Mouse (Mus musculus) stomach, embryonic 16.5 days (tissue): ENCODE measurements around the gene Fasn. TPM values are rescaled to one million over a fixed set of nuclear protein-coding genes. Genes with fewer than 3 reads are reported as not detected.
"Not testable (repeated sequence)": the region's sequence is repeated elsewhere in the genome, so short reads cannot be mapped to it uniquely, and the experiment has no call there.

Experiments
- ATAC-seq: fragments of 200-750 bp; cut with Nextera tagmentation; 2 replicates; pipeline ENCODE4 v1.8.0; 2017; ENCODE audit warnings: moderate number of reproducible peaks, moderate TSS enrichment; ENCODE audit not compliant: insufficient read depth, low FRiP score
- H3K27ac ChIP-seq: fragments of 300-500 bp; sonication (generic); 2 replicates; pipeline ENCODE4 v1.5.1; 2014; ENCODE audit warnings: low read length
- H3K27me3 ChIP-seq: fragments of 300-500 bp; sonication (generic); 2 replicates; pipeline ENCODE4 v1.6.1; 2014; ENCODE audit warnings: low read length, control low read depth, mixed read lengths; ENCODE audit not compliant: control insufficient read depth, insufficient read depth
- H3K36me3 ChIP-seq: fragments of 300-500 bp; sonication (generic); 2 replicates; pipeline ENCODE4 v1.6.1; 2014; ENCODE audit warnings: low read length; ENCODE audit not compliant: control insufficient read depth, insufficient read depth
- H3K4me1 ChIP-seq: fragments of 300-500 bp; sonication (generic); 2 replicates; pipeline ENCODE4 v1.6.1; 2014; ENCODE audit warnings: low read length, control low read depth, mixed read lengths; ENCODE audit not compliant: control insufficient read depth, insufficient read depth
- H3K4me2 ChIP-seq: fragments of 300-500 bp; sonication (generic); 2 replicates; pipeline ENCODE4 v1.6.1; 2014; ENCODE audit warnings: low read depth, low read length, mixed read lengths
- H3K4me3 ChIP-seq: fragments of 300-500 bp; sonication (generic); replicated peaks from 2 replicates; pipeline ENCODE4 v1.5.1; 2014; ENCODE audit warnings: mild to moderate bottlenecking, low read length
- H3K9ac ChIP-seq: fragments of 300-500 bp; sonication (generic); 2 replicates; pipeline ENCODE4 v1.6.1; 2014; ENCODE audit warnings: low read length
- H3K9me3 ChIP-seq: fragments of 300-500 bp; sonication (generic); replicated peaks from 2 replicates; pipeline ENCODE4 v1.6.1; 2016; ENCODE audit warnings: low read length, control low read depth; ENCODE audit not compliant: control insufficient read depth
- WGBS: fragments of 180-500 bp; shearing (Covaris S2); extraction: QIAGEN DNeasy Blood & Tissue Kit; methylation state at CpG from one replicate; pipeline ENCODE4 v1.1.7; 2014; 5-methylcytosine and 5-hydroxymethylcytosine counted together
- polyA plus RNA-seq: library from polyadenylated mRNA; unstranded; fragments of >200 nt; fragmentation: Nextera tagmentation; extraction: Ambion mirVana; gene quantifications from 2 replicates; pipeline ENCODE4 v1.2.1, GENCODE M21; 2015

Gene Fasn
- polyA plus RNA-seq, 1 experiment from 2014 or later, result 51.9 TPM

- peaks cover 6% of the 10 kb centered on the region for H3K4me1 ChIP-seq
- H3K27me3 ChIP-seq, result no peaks in the 10 kb centered on the region
- H3K27ac ChIP-seq, result no peak overlapping the region
- H3K36me3 ChIP-seq, result peaks cover 13% of the 10 kb centered on the region; the same call in 1 of the 2 replicates
- WGBS, result 65% methylated on average over 3 of the region's 3 CpGs
- no peak for ATAC-seq
- H3K9ac ChIP-seq, result no peak overlapping the region
- H3K4me3 ChIP-seq, result no peak overlapping the region
- no peaks in the 10 kb centered on the region for H3K9me3 ChIP-seq
- H3K4me2 ChIP-seq, result no peak overlapping the region
Measured at GRCm38 (mm10) chr11:120789810-120790209, 34.5 kb downstream of the Fasn start.

- WGBS, result 82% methylated on average over 4 of the region's 4 CpGs
- H3K9me3 ChIP-seq, result no peaks in the 10 kb centered on the region
- no peak for ATAC-seq
- H3K9ac ChIP-seq, result no peak overlapping the region
- H3K27ac ChIP-seq, result no peak overlapping the region
- H3K4me2 ChIP-seq, result no peak overlapping the region
- no peaks in the 10 kb centered on the region for H3K27me3 ChIP-seq
- H3K36me3 ChIP-seq, result peaks cover 13% of the 10 kb centered on the region; the same call in 1 of the 2 replicates
- H3K4me3 ChIP-seq, result no peak overlapping the region
- H3K4me1 ChIP-seq, result peaks cover 7% of the 10 kb centered on the region
Measured at GRCm38 (mm10) chr11:120789355-120789754, 35.0 kb downstream of the Fasn start.

GRCm38 (mm10) chr11:120788460-120788859, 35.9 kb downstream of the Fasn start:
- H3K27ac ChIP-seq, ATAC-seq, H3K4me2 ChIP-seq, H3K27me3 ChIP-seq, H3K4me3 ChIP-seq, H3K4me1 ChIP-seq, H3K9ac ChIP-seq, H3K9me3 ChIP-seq: not testable (repeated sequence)
- H3K36me3 ChIP-seq, result peaks cover 13% of the 10 kb centered on the region; the same call in 1 of the 2 replicates
- 87% methylated on average over 10 of the region's 10 CpGs for WGBS

GRCm38 (mm10) chr11:120785145-120785544, 39.2 kb downstream of the Fasn start:
- no peak for ATAC-seq
- Histone ChIP-seq H3K9ac (peak overlapping the region; percentile 89), H3K27ac (no peak overlapping the region; the same call in 1 of the 2 replicates), H3K27me3 (no peaks in the 10 kb centered on the region), H3K9me3 (no peaks in the 10 kb centered on the region), H3K36me3 (peaks cover 7% of the 10 kb centered on the region; the same call in 1 of the 2 replicates), H3K4me2 (peak overlapping the region; percentile 89), H3K4me1 (peaks cover 14% of the 10 kb centered on the region), H3K4me3 (peak overlapping the region; percentile 79)
- WGBS, result 28% methylated on average over 9 of the region's 9 CpGs

GRCm38 (mm10) chr11:120784064-120784791, 40.1 kb downstream of the Fasn start, which contains the start of the genes Rfng and Gps1:
Rfng (minus strand) TSS chr11:120784207.
Gps1 (plus strand) TSS chr11:120784272.
- H3K9me3 ChIP-seq, result no peaks in the 10 kb centered on the region
- no peaks in the 10 kb centered on the region for H3K27me3 ChIP-seq
- peaks cover 14% of the 10 kb centered on the region for H3K4me1 ChIP-seq
- peak; percentile 83 for ATAC-seq
- H3K27ac ChIP-seq, result peak within 1 kb of the TSS; percentile 68
- peak within 1 kb of the TSS; percentile 79 for H3K4me3 ChIP-seq
- peak within 1 kb of the TSS; percentile 89 for H3K9ac ChIP-seq
- under 1% methylated on average over 93 of the region's 107 CpGs for WGBS
- peak within 1 kb of the TSS; percentile 89 for H3K4me2 ChIP-seq
- H3K36me3 ChIP-seq, result peaks cover 5% of the 10 kb centered on the region; the same call in 1 of the 2 replicates

GRCm38 (mm10) chr11:120783426-120784063, 40.8 kb downstream of the Fasn start:
- Histone ChIP-seq H3K9ac (peak overlapping the region; percentile 89), H3K4me1 (peaks cover 14% of the 10 kb centered on the region), H3K27me3 (no peaks in the 10 kb centered on the region), H3K4me3 (peak overlapping the region; percentile 79), H3K36me3 (peaks cover 5% of the 10 kb centered on the region; the same call in 1 of the 2 replicates), H3K27ac (peak overlapping the region; percentile 68), H3K4me2 (peak overlapping the region; percentile 89), H3K9me3 (no peaks in the 10 kb centered on the region)
- ATAC-seq, result peak; percentile 3; the same call in 1 of the 2 replicates
- WGBS, result 2% methylated on average over 42 of the region's 42 CpGs

- not testable (repeated sequence) for H3K36me3 ChIP-seq, H3K9ac ChIP-seq, H3K27ac ChIP-seq, H3K27me3 ChIP-seq, ATAC-seq, H3K9me3 ChIP-seq, H3K4me2 ChIP-seq, H3K4me3 ChIP-seq
- peaks cover 15% of the 10 kb centered on the region for H3K4me1 ChIP-seq
- 92% methylated on average over 6 of the region's 6 CpGs for WGBS
Measured at GRCm38 (mm10) chr11:120781361-120781760, 43.0 kb downstream of the Fasn start.

GRCm38 (mm10) chr11:120779876-120780275, 44.5 kb downstream of the Fasn start:
- Histone ChIP-seq H3K4me3 (no peak overlapping the region), H3K27me3 (no peaks in the 10 kb centered on the region), H3K27ac (no peak overlapping the region), H3K9ac (no peak overlapping the region), H3K4me2 (no peak overlapping the region), H3K9me3 (no peaks in the 10 kb centered on the region), H3K36me3 (no peaks in the 10 kb centered on the region), H3K4me1 (peaks cover 15% of the 10 kb centered on the region)
- ATAC-seq, result no peak
- 97% methylated on average over 1 of the region's 1 CpGs for WGBS

- Histone ChIP-seq H3K27ac (no peak overlapping the region), H3K27me3 (no peaks in the 10 kb centered on the region), H3K9ac (peak overlapping the region; percentile 26; the same call in 1 of the 2 replicates), H3K9me3 (no peaks in the 10 kb centered on the region), H3K4me2 (no peak overlapping the region), H3K4me1 (peaks cover 6% of the 10 kb centered on the region; the same call in 1 of the 2 replicates), H3K36me3 (no peaks in the 10 kb centered on the region), H3K4me3 (no peak overlapping the region)
- ATAC-seq, result no peak
- 39% methylated on average over 6 of the region's 6 CpGs for WGBS
Measured at GRCm38 (mm10) chr11:120777123-120777522, 47.2 kb downstream of the Fasn start.
